Mouse (Mus musculus) ES-Bruce4 (cell line): ENCODE measurements around the gene Cpt2.

Experiments used
- CTCF ChIP-seq: IDR thresholded peaks from one replicate; pipeline ENCODE4 v1.8.1; 2011; ENCODE audit warnings: low read depth, low read length
- POLR2A ChIP-seq: IDR thresholded peaks from one replicate; pipeline ENCODE4 v1.8.1; 2011; ENCODE audit warnings: low read length; ENCODE audit not compliant: insufficient read depth

GRCm38 (mm10) chr4:107899211-107899927 is 24.0 kb downstream of the Cpt2 start:
- TF ChIP-seq POLR2A (no peak), CTCF (no peak)
